Mouse (Mus musculus) lung, postnatal 4 days (tissue): ENCODE data around the gene Nobox.
A peak's percentile ranks its signal among the peaks of the same experiment; 100 is the strongest.

Experiments
- DNase-seq, 2 experiments: peaks; one replicate each; pipeline ENCODE4 v3.0.0; 2021

The Nobox gene

GRCm38 (mm10) chr6:43272597-43272996 is 36.8 kb downstream of the Nobox start:
- DNase-seq, result peak; percentile 27 to 37

DNA sequence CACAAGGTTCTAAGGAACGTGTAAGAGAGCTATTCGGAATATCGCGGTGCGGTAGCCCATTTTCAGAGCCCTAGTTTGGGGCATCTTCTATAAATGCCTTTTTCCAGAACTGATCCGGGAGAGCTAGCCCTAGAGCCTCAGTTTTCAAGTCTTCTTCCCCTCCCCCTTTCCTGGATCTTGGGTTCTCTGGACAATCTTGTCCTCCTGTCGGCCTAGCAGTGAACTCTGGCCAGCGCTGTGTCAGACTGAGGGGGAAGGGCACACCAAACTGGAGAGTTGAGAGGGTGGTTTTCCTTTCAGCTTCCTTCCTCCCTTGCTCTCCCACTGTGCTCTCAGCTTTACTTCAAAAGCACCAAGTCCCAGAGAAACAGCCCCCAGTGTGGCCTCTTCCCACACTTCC is 43.0 kb downstream of the Nobox start:
- peak; percentile 62 to 66 for DNase-seq

DNA sequence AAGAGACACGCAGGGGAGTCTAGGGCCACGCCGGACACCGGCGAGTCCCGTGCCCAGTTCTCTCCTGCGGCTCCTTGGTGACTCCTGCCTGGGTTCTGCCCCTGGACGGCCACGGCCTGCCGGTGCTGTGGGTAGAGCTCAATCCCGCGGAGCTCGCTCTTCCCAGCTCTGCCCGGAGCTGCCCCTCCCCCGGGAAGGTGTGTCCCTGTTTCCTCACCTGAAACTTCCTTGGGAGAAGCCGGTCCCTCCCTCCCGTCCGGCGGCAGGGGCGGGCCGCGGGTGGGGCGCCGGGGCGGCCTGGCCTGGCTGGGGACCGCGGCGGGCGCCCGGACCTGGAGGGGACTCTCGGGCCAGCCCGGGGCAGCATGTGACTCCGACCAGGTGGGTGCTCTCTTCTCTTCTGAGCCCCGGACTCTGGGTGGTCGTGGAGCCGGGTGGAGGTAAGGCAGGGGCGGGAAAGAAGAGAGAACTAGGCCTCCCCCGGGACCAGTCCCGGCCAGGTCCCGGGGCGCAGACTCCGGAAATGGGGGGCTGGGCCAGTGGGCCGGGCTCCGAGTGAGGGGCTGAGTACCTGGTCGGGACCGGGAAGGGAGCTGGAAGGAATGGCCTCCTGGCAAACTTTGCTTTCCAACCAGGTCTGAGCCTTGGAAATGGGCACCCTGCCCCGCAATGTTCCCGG is 43.9 kb downstream of the Nobox start, which contains the start of gene Arhgef5:
Gene Arhgef5, plus strand, starts transcription at position 220 of the 679 bp plus-strand sequence.
- peak; percentile 79 to 88 for DNase-seq

DNA sequence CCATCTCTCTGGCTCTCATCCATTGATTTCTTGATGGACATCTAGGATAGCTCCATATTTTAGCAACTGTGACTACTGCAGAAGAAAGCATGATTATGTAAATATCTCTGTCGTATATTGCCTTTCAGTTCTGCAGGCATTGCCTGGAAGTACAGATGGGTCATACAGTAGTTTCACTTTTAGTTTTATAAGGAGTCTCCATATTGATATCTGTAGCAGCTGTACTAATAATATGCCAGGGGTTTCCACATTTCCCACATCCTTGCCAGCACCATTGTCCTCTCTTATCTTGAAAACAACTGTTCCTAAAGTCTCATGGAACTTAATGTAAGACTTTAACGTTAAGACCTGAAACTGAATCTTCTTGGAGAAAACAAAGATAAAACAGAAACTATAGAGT is 48.6 kb downstream of the Nobox start:
- DNase-seq, result no peak

- no peak for DNase-seq
These were observed 55.0 kb downstream of the Nobox start for GRCm38 (mm10) chr6:43254193-43254926.
